Mouse (Mus musculus) kidney, postnatal 0 days (tissue): ENCODE measurements around the gene Trpv3. TPM values are rescaled to one million over a fixed set of nuclear protein-coding genes. Genes with fewer than 3 reads are reported as not detected.
"Not testable (repeated sequence)": the region's sequence is repeated elsewhere in the genome, so short reads cannot be mapped to it uniquely, and the experiment has no call there.

Experiments
- ATAC-seq: fragments of 200-750 bp; cut with Nextera tagmentation; replicated peaks from 2 replicates; pipeline ENCODE4 v1.8.0; 2017; ENCODE audit warnings: low read depth, moderate number of reproducible peaks, moderate TSS enrichment, moderate library complexity; ENCODE audit not compliant: low FRiP score
- DNase-seq: peaks from one replicate; pipeline ENCODE4 v3.0.0-alpha.2; 2016; ENCODE audit warnings: low spot score
- H3K27ac ChIP-seq: fragments of 300-500 bp; sonication (generic); 2 replicates; pipeline ENCODE4 v1.5.1; 2014; ENCODE audit warnings: mild to moderate bottlenecking
- H3K27me3 ChIP-seq: fragments of 300-500 bp; sonication (generic); 2 replicates; pipeline ENCODE4 v1.6.1; 2014; ENCODE audit warnings: low read length, mixed read lengths; ENCODE audit not compliant: insufficient read depth
- H3K36me3 ChIP-seq: fragments of 300-500 bp; sonication (generic); 2 replicates; pipeline ENCODE4 v1.6.1; 2014; ENCODE audit warnings: low read length, mixed read lengths; ENCODE audit not compliant: insufficient read depth
- H3K4me1 ChIP-seq: fragments of 300-500 bp; sonication (generic); replicated peaks from 2 replicates; pipeline ENCODE4 v1.6.1; 2014; ENCODE audit warnings: antibody characterized with exemption, low read length, mixed read lengths; ENCODE audit not compliant: insufficient read depth
- H3K4me2 ChIP-seq: fragments of 300-500 bp; sonication (generic); 2 replicates; pipeline ENCODE4 v1.6.1; 2014; ENCODE audit warnings: mild to moderate bottlenecking, low read length, moderate library complexity, mixed read lengths
- H3K4me3 ChIP-seq: fragments of 300-500 bp; sonication (generic); replicated peaks from 2 replicates; pipeline ENCODE4 v1.5.1; 2014; ENCODE audit warnings: low read depth, low read length
- H3K9ac ChIP-seq: fragments of 300-500 bp; sonication (generic); 2 replicates; pipeline ENCODE4 v1.6.1; 2014; ENCODE audit warnings: low read depth, low read length
- H3K9me3 ChIP-seq: fragments of 300-500 bp; sonication (generic); replicated peaks from 2 replicates; pipeline ENCODE4 v1.6.1; 2016; ENCODE audit warnings: low read length, inconsistent platforms, mixed read lengths
- CTCF ChIP-seq: IDR thresholded peaks from 2 replicates; pipeline ENCODE4 v1.5.1; 2016; ENCODE audit warnings: antibody characterized with exemption, low read depth, mild to moderate bottlenecking, moderate library complexity
- WGBS: fragments of 180-500 bp; shearing (Covaris S2); extraction: QIAGEN DNeasy Blood & Tissue Kit; methylation state at CpG from one replicate; pipeline ENCODE4 v1.1.7; 2014; 5-methylcytosine and 5-hydroxymethylcytosine counted together
- polyA plus RNA-seq: library from polyadenylated mRNA; unstranded; fragments of >200 nt; fragmentation: Nextera tagmentation; extraction: Ambion mirVana; gene quantifications from 2 replicates; pipeline ENCODE4 v1.2.1, GENCODE M21; 2015

Trpv3 gene
- polyA plus RNA-seq, 1 experiment from 2014 or later = 0.16 TPM

GRCm38 (mm10) chr11:73281528-73282027 lies 14.4 kb downstream of the Trpv3 start:
- Histone ChIP-seq H3K27ac (no peak overlapping the region), H3K27me3 (no peaks in the 10 kb centered on the region), H3K4me2 (peak overlapping the region; percentile 55), H3K9ac (0 out of 2 replicates have a peak overlapping the region, but pooled peaks have one; percentile 5), H3K4me1 (no peaks in the 10 kb centered on the region), H3K4me3 (peak overlapping the region; percentile 23; the same call in 1 of the 2 replicates), H3K36me3 (no peaks in the 10 kb centered on the region), H3K9me3 (no peaks in the 10 kb centered on the region)
- DNase-seq (peak; percentile 85), ATAC-seq (peak; percentile 85)
- 4% methylated on average over 16 of the region's 16 CpGs for WGBS
- peak; percentile 66 for TF ChIP-seq CTCF

DNA sequence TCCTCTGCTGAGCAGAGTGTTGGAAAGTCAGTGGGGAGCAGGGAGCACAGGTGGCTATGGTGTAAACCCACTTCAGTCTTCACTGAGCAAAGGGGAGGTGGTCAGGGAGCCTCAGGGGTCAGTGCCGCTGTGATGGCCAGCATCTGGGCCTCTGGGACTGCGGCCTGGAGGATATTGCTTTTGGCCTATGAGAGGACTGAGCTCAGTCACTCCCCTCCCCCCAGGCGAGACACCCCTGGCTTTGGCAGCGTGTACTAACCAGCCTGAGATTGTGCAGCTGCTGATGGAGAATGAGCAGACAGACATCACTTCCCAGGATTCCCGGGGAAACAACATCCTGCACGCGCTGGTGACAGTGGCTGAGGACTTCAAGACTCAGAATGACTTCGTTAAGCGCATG lies 16.2 kb downstream of the Trpv3 start:
- Histone ChIP-seq H3K4me2 (no peak overlapping the region), H3K27ac (no peak overlapping the region), H3K27me3 (no peaks in the 10 kb centered on the region), H3K4me1 (no peaks in the 10 kb centered on the region), H3K9me3 (no peaks in the 10 kb centered on the region), H3K9ac (no peak overlapping the region), H3K4me3 (no peak overlapping the region), H3K36me3 (no peaks in the 10 kb centered on the region)
- 23% methylated on average over 9 of the region's 9 CpGs for WGBS
- no peak for TF ChIP-seq CTCF
- peak; percentile 25; the same call in 1 of the 2 replicates for ATAC-seq
- peak; percentile 80 for DNase-seq

- no peak overlapping the region for H3K4me2 ChIP-seq
- H3K27me3 ChIP-seq = no peaks in the 10 kb centered on the region
- H3K27ac ChIP-seq = peak overlapping the region; percentile 5; the same call in 1 of the 2 replicates
These were observed 16.7 kb downstream of the Trpv3 start for GRCm38 (mm10) chr11:73283926-73284325.

DNA sequence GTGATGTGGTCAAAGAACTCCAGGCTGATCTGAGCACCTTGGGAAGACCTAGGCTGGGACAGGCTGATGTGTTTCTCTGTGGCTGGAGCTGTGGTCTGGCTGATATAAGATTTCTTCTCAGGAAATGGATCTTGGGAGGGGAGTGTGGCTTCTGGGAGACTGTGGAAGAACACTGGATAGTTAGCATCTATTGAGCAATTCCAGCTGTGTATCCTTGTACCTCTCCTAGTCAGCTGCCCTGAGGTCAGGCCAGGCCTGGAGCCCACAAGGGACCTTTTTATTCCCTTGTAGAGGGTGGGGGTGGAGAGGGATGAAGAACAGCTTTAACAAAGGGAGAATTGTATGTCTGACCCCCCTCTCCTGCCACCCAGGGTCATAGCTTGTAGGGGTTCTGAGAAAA lies 17.2 kb downstream of the Trpv3 start:
- Histone ChIP-seq H3K9me3 (no peaks in the 10 kb centered on the region), H3K36me3 (no peaks in the 10 kb centered on the region), H3K27ac (peak overlapping the region; percentile 5; the same call in 1 of the 2 replicates), H3K9ac (no peak overlapping the region), H3K4me1 (no peaks in the 10 kb centered on the region), H3K4me2 (no peak overlapping the region), H3K27me3 (no peaks in the 10 kb centered on the region), H3K4me3 (no peak overlapping the region)
- no peak for TF ChIP-seq CTCF
- ATAC-seq = no peak
- DNase-seq = peak; percentile 54

More at GRCm38 (mm10) chr11:73283926-73284325, 16.7 kb downstream of the Trpv3 start:
- DNase-seq (no peak), ATAC-seq (no peak)
- Histone ChIP-seq H3K9ac (no peak overlapping the region), H3K4me1 (no peaks in the 10 kb centered on the region), H3K9me3 (no peaks in the 10 kb centered on the region), H3K36me3 (no peaks in the 10 kb centered on the region), H3K4me3 (no peak overlapping the region)
- 43% methylated on average over 1 of the region's 1 CpGs for WGBS
- no peak for TF ChIP-seq CTCF

DNA sequence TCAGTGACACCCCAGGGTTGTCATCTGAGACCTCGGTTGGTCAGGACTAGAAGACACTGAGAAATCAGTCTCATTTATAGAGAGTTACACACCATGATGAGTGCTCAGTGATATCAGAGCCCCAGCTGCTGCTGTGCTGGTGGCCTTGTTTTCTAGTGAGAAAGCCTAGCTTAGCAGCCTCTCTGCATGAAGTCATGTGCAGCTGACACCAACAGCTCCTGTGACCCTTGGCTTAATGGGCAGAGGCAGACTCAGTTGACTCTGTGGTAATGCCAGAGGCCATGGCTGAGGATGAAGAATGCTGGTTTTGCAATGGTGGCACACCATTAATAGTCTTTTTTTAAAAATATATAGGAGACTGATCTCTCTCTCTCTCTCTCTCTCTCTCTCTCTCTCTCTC lies 22.4 kb downstream of the Trpv3 start:
- H3K9me3 ChIP-seq = no peaks in the 10 kb centered on the region
- no peak for TF ChIP-seq CTCF
- DNase-seq (no peak), ATAC-seq (no peak)
- no peaks in the 10 kb centered on the region for H3K27me3 ChIP-seq
- no peak overlapping the region for H3K27ac ChIP-seq
- H3K36me3 ChIP-seq = no peaks in the 10 kb centered on the region
- H3K4me2 ChIP-seq = no peak overlapping the region
- H3K9ac ChIP-seq = no peak overlapping the region
- WGBS = 74% methylated on average over 1 of the region's 1 CpGs
- H3K4me3 ChIP-seq = no peak overlapping the region
- H3K4me1 ChIP-seq = no peaks in the 10 kb centered on the region

DNA sequence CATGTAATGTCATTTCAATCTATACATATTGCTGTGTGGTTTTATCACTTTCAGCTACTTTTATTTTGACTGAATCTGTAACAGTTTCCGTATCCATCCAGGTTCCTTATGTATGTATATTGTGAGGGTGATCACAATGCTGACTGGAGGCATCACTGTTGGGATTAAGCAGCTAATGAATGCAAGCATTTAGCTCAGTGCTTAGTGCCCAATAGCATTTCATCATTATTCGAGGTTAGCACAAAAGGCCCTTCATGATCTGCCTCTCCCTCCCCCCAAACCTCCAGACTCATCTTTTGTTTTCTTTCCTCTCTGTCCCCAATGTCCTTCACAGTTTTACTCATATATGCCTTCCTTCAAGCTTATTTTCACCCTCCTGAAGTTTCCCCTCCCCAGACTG lies 35.9 kb downstream of the Trpv3 start:
- no peak for DNase-seq
- ATAC-seq = no peak
- H3K4me3 ChIP-seq = no peak overlapping the region
- no peak overlapping the region for H3K4me2 ChIP-seq
- H3K4me1 ChIP-seq = no peaks in the 10 kb centered on the region
- H3K27me3 ChIP-seq = no peaks in the 10 kb centered on the region
- WGBS = 64% methylated on average over 2 of the region's 2 CpGs
- H3K27ac ChIP-seq = no peak overlapping the region
- TF ChIP-seq CTCF = no peak
- no peaks in the 10 kb centered on the region for H3K9me3 ChIP-seq
- H3K36me3 ChIP-seq = no peaks in the 10 kb centered on the region
- H3K9ac ChIP-seq = no peak overlapping the region

DNA sequence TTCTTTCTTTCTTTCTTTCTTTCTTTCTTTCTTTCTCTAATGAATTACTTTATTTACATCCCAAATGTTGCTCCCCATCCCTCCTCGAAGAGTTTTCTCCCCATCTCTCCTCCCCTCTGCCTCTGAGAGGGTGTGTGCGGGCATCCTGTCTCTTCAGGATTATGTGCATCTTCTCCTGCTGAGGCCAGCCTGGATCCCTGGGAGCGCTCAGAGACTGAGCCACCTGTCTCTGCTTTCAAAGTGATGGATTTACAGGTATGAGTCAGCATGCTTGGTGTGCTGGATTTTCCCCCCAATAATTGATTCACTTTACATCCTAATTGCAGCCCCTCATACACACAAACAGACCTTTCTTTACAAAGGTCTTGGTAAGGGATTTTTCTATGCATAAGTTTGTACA lies 48.8 kb downstream of the Trpv3 start:
- no peak for ATAC-seq
- 42% methylated on average over 3 of the region's 3 CpGs for WGBS
- no peak overlapping the region for H3K4me2 ChIP-seq
- no peak overlapping the region for H3K27ac ChIP-seq
- H3K9me3 ChIP-seq = no peaks in the 10 kb centered on the region
- no peak overlapping the region for H3K9ac ChIP-seq
- no peaks in the 10 kb centered on the region for H3K36me3 ChIP-seq
- no peak for TF ChIP-seq CTCF
- no peaks in the 10 kb centered on the region for H3K4me1 ChIP-seq
- no peaks in the 10 kb centered on the region for H3K27me3 ChIP-seq
- no peak overlapping the region for H3K4me3 ChIP-seq
- DNase-seq = no peak

DNA sequence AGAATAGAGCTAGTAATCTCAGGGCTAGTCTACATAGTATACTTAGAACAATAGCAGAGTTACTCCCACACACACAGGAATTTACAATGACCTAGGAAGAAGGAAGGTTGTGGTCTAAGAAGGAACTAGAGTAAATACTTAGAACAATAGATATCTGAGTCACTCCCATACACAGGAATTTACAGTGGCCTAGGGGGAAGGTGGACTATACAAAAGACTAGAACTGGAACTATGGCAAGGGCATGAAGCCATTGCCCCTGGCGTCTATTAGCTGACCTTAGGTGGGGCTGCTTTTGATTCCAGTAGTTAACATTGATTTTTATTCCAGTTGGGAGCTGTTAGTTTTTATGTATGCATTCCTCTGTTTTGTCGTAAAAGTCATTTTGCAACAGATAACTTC lies 51.4 kb downstream of the Trpv3 start:
- 74% methylated on average over 2 of the region's 2 CpGs for WGBS
- ATAC-seq, H3K27me3 ChIP-seq, H3K4me3 ChIP-seq, H3K4me2 ChIP-seq, H3K27ac ChIP-seq, H3K36me3 ChIP-seq, H3K4me1 ChIP-seq, H3K9ac ChIP-seq, DNase-seq, H3K9me3 ChIP-seq: not testable (repeated sequence)

- not testable (repeated sequence) for H3K9me3 ChIP-seq, H3K9ac ChIP-seq, H3K27me3 ChIP-seq, H3K36me3 ChIP-seq, H3K4me2 ChIP-seq, H3K4me3 ChIP-seq, ATAC-seq, H3K27ac ChIP-seq, DNase-seq, H3K4me1 ChIP-seq
- WGBS = 94% methylated on average over 13 of the region's 13 CpGs
These were observed 53.9 kb downstream of the Trpv3 start for GRCm38 (mm10) chr11:73321064-73321463.
